Mouse (Mus musculus): ENCODE results near the gene Agpat1. TPM values are rescaled to one million over a fixed set of nuclear protein-coding genes. Genes with fewer than 3 reads are reported as not detected.
A peak's percentile ranks its signal among the peaks of the same experiment; 100 is the strongest.

The Agpat1 gene
- polyA plus RNA-seq, 1 experiment, result 236 TPM

DNA sequence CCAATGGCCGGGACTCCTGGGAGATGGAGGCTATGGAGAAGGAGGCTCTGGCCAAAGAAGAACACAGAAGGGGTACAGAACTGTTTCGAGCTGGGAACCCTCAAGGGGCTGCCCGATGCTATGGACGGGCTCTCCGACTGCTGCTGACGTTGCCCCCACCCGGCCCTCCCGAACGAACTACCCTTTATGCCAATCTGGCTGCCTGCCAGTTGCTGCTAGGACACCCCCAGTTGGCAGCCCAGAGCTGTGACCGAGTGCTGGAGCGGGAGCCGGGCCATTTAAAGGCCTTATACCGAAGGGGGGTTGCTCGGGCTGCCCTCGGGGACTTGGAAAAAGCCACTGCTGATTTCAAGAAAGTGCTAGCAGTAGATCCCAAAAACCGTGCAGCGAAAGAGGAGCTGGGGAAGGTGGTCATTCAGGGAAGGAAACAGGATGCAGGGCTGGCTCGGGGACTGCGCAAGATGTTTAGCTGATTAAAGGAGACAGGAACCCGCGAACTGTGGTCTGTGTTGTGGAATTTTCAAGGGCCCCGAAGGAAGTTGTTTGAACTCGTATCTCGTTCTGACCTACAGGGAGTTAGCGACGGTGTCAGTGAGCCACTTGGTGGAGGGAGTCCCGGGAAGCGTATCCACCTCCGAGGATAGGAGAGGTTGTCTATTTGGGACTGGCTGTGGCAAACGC is 41.9 kb downstream of the Agpat1 start:
- H3K4me1 ChIP-seq (ENCODE audit: control insufficient read depth, insufficient read depth, low read length), result peaks cover 3% of the 10 kb centered on the region
- TF ChIP-seq CTCF (IDR thresholded peaks at IDR 0.05; ENCODE audit: extremely low read depth, insufficient read depth, low read length) (no peak), POLR2A (IDR thresholded peaks at IDR 0.05; ENCODE audit: extremely low read depth, insufficient read depth, low read length) (no peak)
- H3K4me3 ChIP-seq (ENCODE audit: insufficient read depth, low read length), result no peak overlapping the region
- no peak overlapping the region for H3K27ac ChIP-seq (ENCODE audit: insufficient read depth, low read length)

DNA sequence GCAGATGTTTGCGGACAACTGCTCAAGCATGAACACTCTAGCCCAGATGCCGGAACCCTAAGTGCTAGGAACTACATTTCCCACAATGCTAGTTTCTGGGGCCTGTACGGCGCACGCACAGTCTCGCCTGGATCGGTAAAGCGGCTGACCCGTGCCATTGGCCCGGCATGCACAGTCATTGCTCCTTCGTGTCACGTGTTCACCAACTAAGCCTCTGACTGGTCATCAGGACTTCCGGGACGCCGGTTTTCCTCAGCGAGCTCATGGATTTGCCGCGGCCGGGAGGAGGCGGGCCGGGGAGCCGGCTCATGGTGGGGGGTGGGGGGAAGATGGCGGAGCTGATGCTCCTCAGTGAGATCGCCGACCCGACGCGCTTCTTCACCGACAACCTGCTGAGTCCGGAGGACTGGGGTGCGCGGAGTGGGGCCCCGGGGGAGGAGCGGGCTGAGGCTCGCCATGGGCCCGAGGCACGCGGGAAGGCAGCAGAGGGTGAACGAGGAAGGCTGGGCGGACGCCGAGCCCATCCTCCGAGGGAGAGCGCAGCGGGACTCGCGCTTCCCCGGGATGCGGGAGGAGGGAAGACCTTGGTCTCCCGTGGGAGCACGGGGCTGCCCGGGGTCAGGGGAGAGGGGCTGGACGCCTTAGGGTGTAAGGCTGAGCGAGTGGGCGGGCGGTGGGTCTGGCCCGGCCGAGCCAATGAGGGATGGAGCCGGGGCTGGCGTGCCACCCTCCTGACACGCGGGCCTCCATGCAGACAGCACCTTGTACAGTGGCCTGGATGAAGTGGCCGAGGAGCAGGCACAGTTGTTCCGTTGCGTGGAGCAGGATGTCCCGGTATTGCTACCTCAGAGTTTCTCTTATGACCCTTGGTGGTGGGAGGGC is 43.1 kb downstream of the Agpat1 start, which contains the start of gene Atf6b:
Gene Atf6b, plus strand, starts transcription at position 241 of the 882 bp plus-strand sequence.
- no peak for TF ChIP-seq CTCF (IDR thresholded peaks at IDR 0.05; ENCODE audit: extremely low read depth, insufficient read depth, low read length)
- 0 out of 2 replicates have a peak, but pooled peaks have one; percentile 46 for TF ChIP-seq POLR2A (IDR thresholded peaks at IDR 0.05; ENCODE audit: extremely low read depth, insufficient read depth, low read length)
- Histone ChIP-seq H3K4me3 (ENCODE audit: insufficient read depth, low read length) (peak within 1 kb of the TSS; percentile 62), H3K4me1 (ENCODE audit: control insufficient read depth, insufficient read depth, low read length) (peaks cover 2% of the 10 kb centered on the region), H3K27ac (ENCODE audit: insufficient read depth, low read length) (no peak within 1 kb of the TSS)

DNA sequence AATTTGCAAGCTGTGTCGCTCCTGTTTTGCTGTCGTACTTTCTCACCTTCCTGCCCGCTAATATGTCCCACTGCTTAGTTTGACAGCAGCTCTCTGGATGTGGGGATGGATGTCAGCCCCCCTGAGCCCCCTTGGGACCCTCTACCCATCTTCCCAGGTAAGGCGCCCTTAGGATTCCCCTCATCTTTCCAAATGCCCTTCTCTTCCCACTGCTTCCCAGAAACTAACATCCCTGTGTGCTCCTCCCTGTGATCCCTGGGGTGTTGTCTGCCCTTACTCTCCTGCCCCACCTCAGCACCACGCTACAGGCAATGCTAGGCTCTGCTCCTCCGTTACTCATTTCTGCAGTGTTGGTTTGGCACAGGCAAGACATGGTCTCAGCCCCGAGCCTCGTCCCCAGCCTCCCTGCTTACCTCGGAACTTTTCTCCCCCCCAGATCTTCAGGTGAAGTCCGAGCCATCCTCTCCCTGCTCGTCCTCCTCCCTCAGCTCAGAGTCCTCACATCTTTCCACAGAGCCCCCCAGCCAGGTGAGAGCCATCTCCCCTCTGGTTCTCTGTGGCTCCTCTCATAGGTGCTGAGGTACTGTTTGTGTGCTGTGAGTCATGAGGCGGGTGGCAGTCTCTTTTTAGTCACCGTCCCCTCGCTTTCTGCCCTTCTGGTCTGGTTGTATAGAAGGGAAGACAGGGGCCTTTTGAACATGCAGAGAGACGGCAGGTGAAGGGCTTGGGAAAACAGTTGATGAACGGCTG is 44.3 kb downstream of the Agpat1 start:
- peaks cover 2% of the 10 kb centered on the region for H3K4me1 ChIP-seq (ENCODE audit: control insufficient read depth, insufficient read depth, low read length)
- no peak for TF ChIP-seq POLR2A (IDR thresholded peaks at IDR 0.05; ENCODE audit: extremely low read depth, insufficient read depth, low read length)
- H3K4me3 ChIP-seq (ENCODE audit: insufficient read depth, low read length), result peak overlapping the region; percentile 62; the same call in 1 of the 2 replicates
- no peak overlapping the region for H3K27ac ChIP-seq (ENCODE audit: insufficient read depth, low read length)

DNA sequence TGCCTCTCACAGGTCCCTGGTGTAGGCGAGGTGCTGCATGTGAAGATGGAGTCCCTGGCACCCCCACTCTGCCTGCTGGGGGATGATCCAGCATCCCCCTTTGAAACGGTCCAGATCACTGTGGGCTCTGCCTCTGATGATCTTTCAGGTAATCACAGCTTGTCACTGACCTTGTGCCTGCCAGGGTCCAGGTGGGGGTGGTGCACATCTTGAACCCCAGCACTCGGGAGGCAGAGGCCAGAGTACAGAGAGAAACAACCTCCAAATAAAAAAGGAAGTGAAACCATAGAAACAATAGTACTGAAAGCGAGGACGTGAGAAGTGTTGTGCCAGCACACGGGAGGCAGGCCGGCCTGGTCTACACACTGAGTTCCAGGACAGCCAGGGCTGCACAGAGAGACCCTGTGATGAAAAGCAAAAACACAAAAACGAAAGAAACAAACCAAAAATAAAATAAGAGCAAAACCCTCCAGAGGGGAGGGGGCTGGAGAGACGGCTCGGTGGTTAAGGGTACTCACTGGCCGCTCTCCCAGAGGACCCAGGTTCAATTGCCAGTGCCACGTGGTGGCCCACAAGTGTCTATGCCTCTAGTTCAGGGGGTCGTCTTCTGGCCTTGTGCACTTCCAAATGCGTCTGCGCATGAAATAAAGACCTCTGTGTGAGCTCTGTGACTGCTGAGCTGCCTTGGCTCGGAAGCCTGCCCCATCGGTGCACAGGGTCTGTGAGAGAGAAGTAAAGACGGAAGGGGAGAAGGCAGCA is 45.2 kb downstream of the Agpat1 start:
- no peak overlapping the region for H3K27ac ChIP-seq (ENCODE audit: insufficient read depth, low read length)
- TF ChIP-seq CTCF (IDR thresholded peaks at IDR 0.05; ENCODE audit: extremely low read depth, insufficient read depth, low read length) (no peak), POLR2A (IDR thresholded peaks at IDR 0.05; ENCODE audit: extremely low read depth, insufficient read depth, low read length) (no peak)

DNA sequence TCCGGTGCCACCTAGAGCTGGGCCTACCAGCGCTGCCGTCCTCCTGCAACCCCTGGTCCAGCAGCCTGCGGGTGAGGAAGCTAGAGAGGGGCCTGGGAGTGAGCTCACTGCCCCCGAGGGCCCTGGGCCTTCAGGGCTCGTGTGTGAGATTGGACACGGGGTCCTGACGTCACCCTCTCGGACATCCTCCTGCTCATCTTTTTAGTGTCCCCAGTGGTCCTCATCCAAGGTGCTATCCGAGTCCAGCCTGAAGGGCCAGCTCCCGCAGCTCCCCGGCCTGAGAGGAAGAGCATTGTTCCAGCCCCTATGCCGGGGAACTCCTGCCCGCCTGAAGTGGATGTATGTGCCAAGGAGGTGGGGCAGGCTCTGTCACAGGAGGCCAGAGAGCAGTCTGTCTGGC is 46.7 kb downstream of the Agpat1 start:
- Histone ChIP-seq H3K27ac (ENCODE audit: insufficient read depth, low read length) (no peak overlapping the region), H3K4me3 (ENCODE audit: insufficient read depth, low read length) (no peak overlapping the region), H3K4me1 (ENCODE audit: control insufficient read depth, insufficient read depth, low read length) (peaks cover 2% of the 10 kb centered on the region)
- TF ChIP-seq CTCF (IDR thresholded peaks at IDR 0.05; ENCODE audit: extremely low read depth, insufficient read depth, low read length) (no peak), POLR2A (IDR thresholded peaks at IDR 0.05; ENCODE audit: extremely low read depth, insufficient read depth, low read length) (no peak)

More for the DNA sequence above, 45.2 kb downstream of the Agpat1 start:
- Histone ChIP-seq H3K4me3 (ENCODE audit: insufficient read depth, low read length) (no peak overlapping the region), H3K4me1 (ENCODE audit: control insufficient read depth, insufficient read depth, low read length) (peaks cover 2% of the 10 kb centered on the region)

DNA sequence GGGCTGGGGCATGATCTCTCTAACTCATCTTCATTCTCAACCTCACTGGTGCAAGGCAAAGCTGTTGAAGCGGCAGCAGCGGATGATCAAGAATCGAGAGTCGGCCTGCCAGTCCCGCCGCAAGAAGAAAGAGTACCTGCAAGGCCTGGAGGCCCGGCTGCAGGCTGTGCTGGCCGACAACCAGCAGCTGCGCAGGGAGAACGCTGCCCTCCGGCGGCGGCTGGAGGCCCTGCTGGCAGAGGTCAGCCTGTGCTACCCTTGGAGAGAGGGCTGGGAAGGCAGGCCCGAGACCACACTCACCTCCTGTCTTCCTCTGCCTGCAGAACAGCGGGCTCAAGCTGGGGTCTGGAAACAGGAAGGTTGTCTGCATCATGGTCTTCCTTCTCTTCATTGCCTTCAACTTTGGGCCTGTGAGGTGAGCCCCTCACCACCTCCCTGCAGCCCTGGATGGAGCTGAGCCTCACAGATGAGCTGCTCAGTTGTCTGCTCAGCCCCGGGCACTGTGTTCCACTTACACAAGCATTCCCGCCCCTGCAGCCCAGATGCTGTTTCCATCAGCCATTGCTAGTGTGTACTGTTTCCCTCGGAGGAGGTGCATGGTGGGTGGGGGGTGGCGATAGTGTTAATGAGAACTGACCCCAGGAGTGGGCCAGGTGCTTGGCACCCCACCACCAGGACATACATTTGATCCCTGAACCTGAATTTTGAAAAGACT is 47.6 kb downstream of the Agpat1 start:
- H3K4me3 ChIP-seq (ENCODE audit: insufficient read depth, low read length), result no peak overlapping the region
- H3K4me1 ChIP-seq (ENCODE audit: control insufficient read depth, insufficient read depth, low read length), result peaks cover 2% of the 10 kb centered on the region
- H3K27ac ChIP-seq (ENCODE audit: insufficient read depth, low read length), result no peak overlapping the region
- TF ChIP-seq POLR2A (IDR thresholded peaks at IDR 0.05; ENCODE audit: extremely low read depth, insufficient read depth, low read length) (no peak), CTCF (IDR thresholded peaks at IDR 0.05; ENCODE audit: extremely low read depth, insufficient read depth, low read length) (0 out of 2 replicates have a peak, but pooled peaks have one; percentile 17)

DNA sequence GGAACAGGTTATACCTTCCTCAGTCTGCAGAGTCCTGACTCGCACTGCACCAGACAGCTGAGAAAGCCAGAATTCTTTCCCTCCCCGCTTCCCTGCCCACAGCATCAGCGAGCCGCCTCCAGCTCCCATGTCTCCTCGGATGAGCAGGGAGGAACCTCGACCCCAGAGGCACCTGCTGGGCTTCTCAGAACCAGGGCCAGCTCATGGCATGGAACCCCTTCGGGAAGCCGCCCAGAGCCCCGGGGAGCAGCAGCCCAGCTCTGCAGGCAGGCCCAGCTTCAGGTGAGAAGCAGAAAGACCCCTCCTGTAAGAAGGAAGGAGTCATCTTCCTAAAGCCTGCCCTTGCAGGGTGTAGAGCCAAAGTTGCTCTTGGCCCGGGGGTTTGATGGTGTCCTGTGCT is 48.5 kb downstream of the Agpat1 start:
- TF ChIP-seq POLR2A (IDR thresholded peaks at IDR 0.05; ENCODE audit: extremely low read depth, insufficient read depth, low read length) (no peak), CTCF (IDR thresholded peaks at IDR 0.05; ENCODE audit: extremely low read depth, insufficient read depth, low read length) (no peak)
- Histone ChIP-seq H3K4me3 (ENCODE audit: insufficient read depth, low read length) (no peak overlapping the region), H3K27ac (ENCODE audit: insufficient read depth, low read length) (no peak overlapping the region), H3K4me1 (ENCODE audit: control insufficient read depth, insufficient read depth, low read length) (peaks cover 2% of the 10 kb centered on the region)

DNA sequence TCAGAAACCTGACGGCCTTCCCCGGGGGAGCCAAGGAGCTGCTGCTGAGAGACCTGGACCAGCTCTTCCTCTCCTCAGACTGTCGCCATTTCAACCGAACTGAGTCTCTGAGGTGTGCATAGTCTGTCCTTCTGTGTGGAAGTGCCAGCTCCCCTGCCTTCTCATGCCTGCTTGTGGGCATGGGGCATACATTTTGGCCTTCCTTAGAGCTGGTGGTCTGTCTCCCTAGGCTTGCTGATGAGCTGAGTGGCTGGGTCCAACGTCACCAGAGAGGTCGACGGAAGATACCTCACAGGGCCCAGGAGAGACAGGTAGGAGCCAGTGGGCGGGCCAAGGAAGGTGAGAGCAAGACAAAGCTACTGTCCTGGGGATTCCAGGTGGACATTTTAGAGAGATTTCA is 48.9 kb downstream of the Agpat1 start:
- Histone ChIP-seq H3K4me3 (ENCODE audit: insufficient read depth, low read length) (no peak overlapping the region), H3K27ac (ENCODE audit: insufficient read depth, low read length) (no peak overlapping the region), H3K4me1 (ENCODE audit: control insufficient read depth, insufficient read depth, low read length) (peaks cover 2% of the 10 kb centered on the region)
- TF ChIP-seq POLR2A (IDR thresholded peaks at IDR 0.05; ENCODE audit: extremely low read depth, insufficient read depth, low read length) (no peak), CTCF (IDR thresholded peaks at IDR 0.05; ENCODE audit: extremely low read depth, insufficient read depth, low read length) (no peak)

Data from cortical plate, adult 2 months (tissue).